Mouse (Mus musculus): ENCODE results near the gene Hnrnph1. TPM values are rescaled to one million over a fixed set of nuclear protein-coding genes. Genes with fewer than 3 reads are reported as not detected.

Hnrnph1 gene
- polyA plus RNA-seq, 1 experiment = 154 TPM

DNA sequence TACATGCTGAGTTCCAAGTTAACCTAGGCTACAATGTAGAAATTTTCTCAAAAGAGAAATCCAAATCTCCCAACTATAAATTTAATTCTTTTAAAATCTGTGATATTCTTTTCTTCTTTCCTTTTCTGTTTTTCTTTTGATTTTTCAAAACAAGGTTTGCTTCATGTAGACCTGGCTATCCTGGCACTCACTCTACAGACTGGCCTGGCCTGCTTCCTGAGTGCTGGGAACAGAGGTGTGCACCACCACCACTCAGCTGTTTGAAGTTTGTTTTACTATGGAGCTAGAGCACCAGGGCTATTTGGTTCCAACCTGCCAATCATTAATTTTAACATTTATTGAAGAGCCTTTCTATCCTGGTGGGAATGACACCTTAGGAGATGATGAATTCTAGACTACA is 3.7 kb upstream of the Hnrnph1 start:
- peaks cover 16% of the 10 kb centered on the region for H3K4me1 ChIP-seq (ENCODE audit: control insufficient read depth, insufficient read depth, low read length)
- H3K4me3 ChIP-seq (ENCODE audit: control insufficient read depth, low read depth, low read length) = no peak overlapping the region
- H3K36me3 ChIP-seq (ENCODE audit: control insufficient read depth, insufficient read depth, low read length) = no peaks in the 10 kb centered on the region; the same call in 1 of the 2 replicates
- TF ChIP-seq CTCF (IDR thresholded peaks at IDR 0.05; ENCODE audit: control insufficient read depth, insufficient read depth, insufficient replicate concordance, low read depth, low read length) (no peak), POLR2A (IDR thresholded peaks at IDR 0.05; ENCODE audit: control insufficient read depth, low read depth, low read length) (no peak)
- H3K27ac ChIP-seq (ENCODE audit: control insufficient read depth, insufficient read depth, low read depth, low read length) = no peak overlapping the region
- H3K27me3 ChIP-seq (ENCODE audit: control insufficient read depth, insufficient read depth, low read length) = no peaks in the 10 kb centered on the region

DNA sequence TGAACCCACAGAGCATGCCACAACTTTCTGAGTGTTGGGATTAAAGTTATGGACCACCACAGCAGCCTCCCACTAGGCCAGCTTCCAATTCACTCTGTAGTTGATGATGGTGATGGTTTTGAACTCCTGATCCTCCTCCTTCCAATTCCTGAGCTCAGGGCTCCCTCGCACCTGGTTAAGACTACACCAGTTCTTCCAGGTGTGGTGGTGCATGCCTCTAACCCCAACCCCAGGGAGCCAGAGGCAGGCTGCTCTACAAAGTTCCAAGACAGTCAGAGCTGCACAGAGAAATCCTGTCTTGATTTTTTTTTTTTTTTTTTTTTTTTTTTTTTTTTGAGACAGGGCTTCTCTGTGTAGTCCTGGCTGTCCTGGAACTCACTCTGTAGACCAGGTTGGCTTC is 3.2 kb upstream of the Hnrnph1 start:
- peaks cover under 1% of the 10 kb centered on the region; the same call in 1 of the 2 replicates for H3K36me3 ChIP-seq (ENCODE audit: control insufficient read depth, insufficient read depth, low read length)
- H3K27ac ChIP-seq (ENCODE audit: control insufficient read depth, insufficient read depth, low read depth, low read length) = no peak overlapping the region
- TF ChIP-seq POLR2A (IDR thresholded peaks at IDR 0.05; ENCODE audit: control insufficient read depth, low read depth, low read length) (no peak), CTCF (IDR thresholded peaks at IDR 0.05; ENCODE audit: control insufficient read depth, insufficient read depth, insufficient replicate concordance, low read depth, low read length) (no peak)
- no peaks in the 10 kb centered on the region for H3K27me3 ChIP-seq (ENCODE audit: control insufficient read depth, insufficient read depth, low read length)
- H3K4me1 ChIP-seq (ENCODE audit: control insufficient read depth, insufficient read depth, low read length) = peaks cover 16% of the 10 kb centered on the region
- H3K4me3 ChIP-seq (ENCODE audit: control insufficient read depth, low read depth, low read length) = no peak overlapping the region

DNA sequence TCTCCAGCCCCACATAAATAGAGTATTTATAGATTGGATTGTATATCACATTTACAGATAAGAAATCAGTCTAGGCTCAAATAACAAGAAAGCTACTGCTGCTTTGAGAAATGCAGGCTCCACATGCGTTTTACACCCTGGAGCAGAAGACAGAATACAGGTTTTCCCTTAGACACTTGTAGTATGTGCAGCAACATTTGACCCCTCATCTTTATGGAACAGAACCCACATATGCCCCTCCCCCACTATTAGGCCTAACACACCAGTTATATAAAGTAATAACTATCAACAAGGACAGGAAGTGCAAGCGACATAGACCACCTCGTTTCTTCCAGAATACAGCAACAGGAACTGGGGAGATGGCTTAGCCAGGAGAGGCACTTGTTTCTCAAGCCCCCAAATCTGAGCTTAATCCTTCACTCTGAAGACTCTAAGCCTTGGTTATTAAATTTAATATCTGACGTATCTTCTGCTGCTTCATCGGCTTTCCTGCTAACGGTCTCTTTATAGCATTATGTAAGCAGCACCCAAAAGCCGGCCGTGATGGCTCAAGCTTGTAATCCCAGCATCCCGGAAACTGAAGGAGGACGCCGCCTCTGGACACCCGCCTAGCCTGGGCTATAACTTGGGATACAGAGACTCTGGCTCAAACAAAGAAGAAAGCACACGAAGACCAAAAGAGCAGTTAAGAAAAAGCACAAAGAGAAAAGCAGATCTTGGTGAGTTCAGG is 2.3 kb upstream of the Hnrnph1 start:
- no peak for TF ChIP-seq CTCF (IDR thresholded peaks at IDR 0.05; ENCODE audit: control insufficient read depth, insufficient read depth, insufficient replicate concordance, low read depth, low read length)
- TF ChIP-seq POLR2A (IDR thresholded peaks at IDR 0.05; ENCODE audit: control insufficient read depth, low read depth, low read length) = no peak
- peaks cover 16% of the 10 kb centered on the region for H3K4me1 ChIP-seq (ENCODE audit: control insufficient read depth, insufficient read depth, low read length)
- peak overlapping the region; percentile 62 for H3K4me3 ChIP-seq (ENCODE audit: control insufficient read depth, low read depth, low read length)
- no peaks in the 10 kb centered on the region for H3K27me3 ChIP-seq (ENCODE audit: control insufficient read depth, insufficient read depth, low read length)
- H3K27ac ChIP-seq (ENCODE audit: control insufficient read depth, insufficient read depth, low read depth, low read length) = no peak overlapping the region
- H3K36me3 ChIP-seq (ENCODE audit: control insufficient read depth, insufficient read depth, low read length) = peaks cover 2% of the 10 kb centered on the region; the same call in 1 of the 2 replicates

DNA sequence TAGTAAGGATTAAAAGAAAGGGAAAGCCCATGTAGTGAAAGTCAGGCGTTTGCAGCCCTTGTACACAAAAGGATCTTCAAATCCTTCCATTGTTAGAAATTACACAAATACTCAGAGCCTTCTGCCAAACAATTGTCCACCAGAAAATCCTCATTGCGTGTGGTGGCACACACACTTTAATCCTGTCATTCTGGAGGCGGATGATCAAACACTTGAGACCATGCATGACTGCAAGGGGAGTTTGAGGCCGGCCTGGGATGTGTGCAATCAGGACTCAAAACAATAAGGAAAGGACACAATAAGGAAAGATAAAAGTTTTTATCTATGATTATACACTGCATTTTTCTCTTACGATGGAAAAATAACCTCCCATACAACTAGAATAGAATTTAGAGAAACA is 1.4 kb upstream of the Hnrnph1 start:
- Histone ChIP-seq H3K27me3 (ENCODE audit: control insufficient read depth, insufficient read depth, low read length) (no peaks in the 10 kb centered on the region), H3K4me3 (ENCODE audit: control insufficient read depth, low read depth, low read length) (peak overlapping the region; percentile 80), H3K36me3 (ENCODE audit: control insufficient read depth, insufficient read depth, low read length) (peaks cover 3% of the 10 kb centered on the region; the same call in 1 of the 2 replicates), H3K4me1 (ENCODE audit: control insufficient read depth, insufficient read depth, low read length) (peaks cover 15% of the 10 kb centered on the region), H3K27ac (ENCODE audit: control insufficient read depth, insufficient read depth, low read depth, low read length) (peak overlapping the region; percentile 50)
- TF ChIP-seq CTCF (IDR thresholded peaks at IDR 0.05; ENCODE audit: control insufficient read depth, insufficient read depth, insufficient replicate concordance, low read depth, low read length) (no peak), POLR2A (IDR thresholded peaks at IDR 0.05; ENCODE audit: control insufficient read depth, low read depth, low read length) (no peak)

GRCm38 (mm10) chr11:50376156-50376790 is 517 bp upstream of the Hnrnph1 start:
- peaks cover 7% of the 10 kb centered on the region for H3K4me1 ChIP-seq (ENCODE audit: control insufficient read depth, insufficient read depth, low read length)
- H3K27me3 ChIP-seq (ENCODE audit: control insufficient read depth, insufficient read depth, low read length) = no peaks in the 10 kb centered on the region
- TF ChIP-seq CTCF (IDR thresholded peaks at IDR 0.05; ENCODE audit: control insufficient read depth, insufficient read depth, insufficient replicate concordance, low read depth, low read length) = no peak
- no peak for TF ChIP-seq POLR2A (IDR thresholded peaks at IDR 0.05; ENCODE audit: control insufficient read depth, low read depth, low read length)
- H3K27ac ChIP-seq (ENCODE audit: control insufficient read depth, insufficient read depth, low read depth, low read length) = peak overlapping the region; percentile 99
- peaks cover 3% of the 10 kb centered on the region; the same call in 1 of the 2 replicates for H3K36me3 ChIP-seq (ENCODE audit: control insufficient read depth, insufficient read depth, low read length)
- H3K4me3 ChIP-seq (ENCODE audit: control insufficient read depth, low read depth, low read length) = peak overlapping the region; percentile 98

GRCm38 (mm10) chr11:50377892-50378684 is 1.3 kb downstream of the Hnrnph1 start:
- peak overlapping the region; percentile 99 for H3K27ac ChIP-seq (ENCODE audit: control insufficient read depth, insufficient read depth, low read depth, low read length)
- TF ChIP-seq CTCF (IDR thresholded peaks at IDR 0.05; ENCODE audit: control insufficient read depth, insufficient read depth, insufficient replicate concordance, low read depth, low read length) (peak; percentile 43), POLR2A (IDR thresholded peaks at IDR 0.05; ENCODE audit: control insufficient read depth, low read depth, low read length) (peak; percentile 43)
- peak overlapping the region; percentile 98 for H3K4me3 ChIP-seq (ENCODE audit: control insufficient read depth, low read depth, low read length)
- no peaks in the 10 kb centered on the region for H3K27me3 ChIP-seq (ENCODE audit: control insufficient read depth, insufficient read depth, low read length)
- H3K36me3 ChIP-seq (ENCODE audit: control insufficient read depth, insufficient read depth, low read length) = peaks cover 7% of the 10 kb centered on the region
- H3K4me1 ChIP-seq (ENCODE audit: control insufficient read depth, insufficient read depth, low read length) = peaks cover 3% of the 10 kb centered on the region
